Comparison of ENCODE assay signal across 11 mouse cellular contexts in the genomic region with DNA sequence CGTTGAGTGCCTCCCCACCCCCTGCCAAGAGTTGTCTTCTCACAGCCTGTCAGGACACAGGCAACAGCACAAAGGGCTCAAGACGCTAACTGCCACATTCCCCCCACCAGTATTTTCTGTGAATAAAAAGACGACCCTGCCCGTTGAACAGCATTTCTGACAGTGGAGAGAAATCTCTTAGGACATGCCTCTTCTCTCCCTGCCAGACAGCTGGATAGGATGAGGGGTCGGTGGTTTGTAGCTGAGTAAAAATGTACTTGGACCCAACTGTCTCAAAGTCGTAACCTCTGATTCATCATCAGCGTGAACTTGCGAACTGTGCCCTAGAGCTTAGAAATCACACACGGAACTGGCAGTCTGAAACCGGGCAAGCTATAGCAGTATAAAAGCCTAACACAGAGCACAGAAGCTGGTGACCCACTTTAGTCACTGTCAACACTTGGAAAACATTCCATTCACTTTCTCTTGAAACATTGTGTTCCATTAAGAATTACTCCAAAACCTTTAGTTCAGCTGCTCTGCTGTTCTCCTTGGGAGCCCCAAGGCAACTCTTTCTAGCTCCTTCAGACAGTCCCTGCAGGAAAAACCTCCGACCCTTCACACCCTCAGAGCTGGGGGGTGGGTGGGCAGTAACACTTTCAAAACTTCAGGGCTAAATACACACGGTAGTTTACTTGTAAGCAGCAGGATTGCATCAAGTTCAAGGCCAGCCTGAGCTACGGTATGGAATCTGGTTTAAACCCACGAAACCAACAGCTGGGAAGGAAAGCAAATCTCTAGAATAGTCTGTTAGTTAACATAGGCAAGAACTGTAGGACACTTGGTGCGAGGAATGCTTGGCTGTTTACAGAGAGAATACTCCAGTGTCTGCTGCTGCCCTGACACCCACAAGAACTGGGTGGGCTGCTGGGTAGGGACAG. TPM values are rescaled to one million over a fixed set of nuclear protein-coding genes. Genes with fewer than 3 reads are reported as not detected.
DNase-seq lines count a peak whose midpoint lies in the region; ATAC-seq and TF ChIP-seq lines count a peak whose summit lies in the region.
"Had no signal": no experiment of that assay in that cellular context is flagged by ENCODE, and none has a peak within 500 bp of the region (broad histone marks: within the 10 kb centered on the region; RNA-seq: fewer than 3 reads in every experiment).

No protein-coding gene starts in this region.

- no peak for TF ChIP-seq CTCF in kidney, adult 2 months (conservative IDR thresholded peaks at IDR 0.05; ENCODE audit: insufficient read depth, insufficient read length, low read depth, low read length)
- TF ChIP-seq CTCF in lung, postnatal 0 days (IDR thresholded peaks at IDR 0.05): no peak

- no peak for ATAC-seq in embryonic facial prominence, embryonic 14.5 days (ENCODE audit: low read depth)
- ATAC-seq in lung, postnatal 0 days: peak; percentile 63
- ATAC-seq in forebrain, embryonic 16.5 days: no peak

- peak; percentile 91 for TF ChIP-seq EP300 in lung, postnatal 0 days (IDR thresholded peaks at IDR 0.05)

- peak; percentile 32 for DNase-seq in gastrocnemius, postnatal 25 days
- no peak for DNase-seq in gastrocnemius, adult 8-10 months (ENCODE audit: low spot score in 2 of 2)
- no peak for DNase-seq in embryonic facial prominence, embryonic 14.5 days (ENCODE audit: low spot score)
- DNase-seq in kidney, adult 2 months: peak; percentile 56
- peak; percentile 92 for DNase-seq in lung, postnatal 0 days (ENCODE audit: low spot score)
- no peak for DNase-seq in layer of hippocampus, adult 9-10 months (ENCODE audit: low spot score)
- no peak for DNase-seq in left cerebral cortex, adult 18-20 months (ENCODE audit: low spot score in 2 of 2)

- no peak overlapping the region for H3K9ac ChIP-seq in embryonic facial prominence, embryonic 14.5 days (ENCODE audit: low read depth, low read length)
- H3K9ac ChIP-seq in lung, postnatal 0 days (replicated peaks; ENCODE audit: low read depth): no peak overlapping the region
- H3K9ac ChIP-seq in forebrain, embryonic 16.5 days (replicated peaks; ENCODE audit: low read depth, low read length): no peak overlapping the region
- H3K9ac ChIP-seq: midbrain, embryonic 13.5 days had no signal

- H3K27me3 ChIP-seq in embryonic facial prominence, embryonic 14.5 days (replicated peaks; ENCODE audit: control insufficient read depth, insufficient read depth, low read length): no peaks in the 10 kb centered on the region
- H3K27me3 ChIP-seq in kidney, adult 2 months (replicated peaks; ENCODE audit: control insufficient read depth, insufficient read depth, low read length): no peaks in the 10 kb centered on the region
- no peaks in the 10 kb centered on the region for H3K27me3 ChIP-seq in lung, postnatal 0 days (replicated peaks; ENCODE audit: insufficient read depth, low read length)
- H3K27me3 ChIP-seq in forebrain, embryonic 16.5 days (replicated peaks; ENCODE audit: control insufficient read depth, insufficient read depth, low read length): no peaks in the 10 kb centered on the region
- H3K27me3 ChIP-seq: midbrain, embryonic 13.5 days had no signal

- 48% methylated on average over 15 of the region's 15 CpGs for WGBS in embryonic facial prominence, embryonic 14.5 days
- 32% methylated on average over 15 of the region's 15 CpGs for WGBS in kidney, adult 2 months
- 34% methylated on average over 15 of the region's 15 CpGs for WGBS in lung, postnatal 0 days
- WGBS in forebrain, embryonic 16.5 days: 53% methylated on average over 15 of the region's 15 CpGs

- TF ChIP-seq POLR2A in kidney, adult 2 months (IDR thresholded peaks at IDR 0.05; ENCODE audit: low read depth, low read length): no peak

- peak overlapping the region; percentile 69; the same call in 1 of the 2 replicates for H3K4me2 ChIP-seq in embryonic facial prominence, embryonic 14.5 days (ENCODE audit: low read depth, low read length)
- H3K4me2 ChIP-seq in lung, postnatal 0 days (replicated peaks; ENCODE audit: low read depth, low read length): peak overlapping the region; percentile 27; the same call in 1 of the 2 replicates
- no peak overlapping the region for H3K4me2 ChIP-seq in forebrain, embryonic 16.5 days (ENCODE audit: low read length)

- peak overlapping the region; percentile 23; the same call in 1 of the 2 replicates for H3K27ac ChIP-seq in embryonic facial prominence, embryonic 14.5 days (replicated peaks; ENCODE audit: low read depth, low read length)
- peak overlapping the region; percentile 86 for H3K27ac ChIP-seq in kidney, adult 2 months (ENCODE audit: insufficient read depth, low read depth, low read length)
- peak overlapping the region; percentile 93 for H3K27ac ChIP-seq in lung, postnatal 0 days (ENCODE audit: low read length)
- H3K27ac ChIP-seq in forebrain, embryonic 16.5 days (ENCODE audit: low read length): no peak overlapping the region
- H3K27ac ChIP-seq: midbrain, embryonic 13.5 days had no signal

- no peaks in the 10 kb centered on the region for H3K9me3 ChIP-seq in embryonic facial prominence, embryonic 14.5 days (ENCODE audit: control insufficient read depth, low read length)
- no peaks in the 10 kb centered on the region for H3K9me3 ChIP-seq in lung, postnatal 0 days (ENCODE audit: low read length)
- H3K9me3 ChIP-seq in forebrain, embryonic 16.5 days (ENCODE audit: control insufficient read depth, low read length): no peaks in the 10 kb centered on the region
- H3K9me3 ChIP-seq: midbrain, embryonic 13.5 days had no signal

- peaks cover 22% of the 10 kb centered on the region for H3K4me1 ChIP-seq in embryonic facial prominence, embryonic 14.5 days (ENCODE audit: control insufficient read depth, insufficient read depth, low read length)
- H3K4me1 ChIP-seq in kidney, adult 2 months (ENCODE audit: control insufficient read depth, insufficient read depth, low read length): peaks cover 11% of the 10 kb centered on the region; the same call in 1 of the 2 replicates
- H3K4me1 ChIP-seq in lung, postnatal 0 days (ENCODE audit: insufficient read depth, low read depth, low read length): peaks cover 7% of the 10 kb centered on the region; the same call in 1 of the 2 replicates
- H3K4me1 ChIP-seq in forebrain, embryonic 16.5 days (replicated peaks; ENCODE audit: control insufficient read depth, insufficient read depth, low read length): peaks cover 21% of the 10 kb centered on the region

- no peaks in the 10 kb centered on the region for H3K36me3 ChIP-seq in embryonic facial prominence, embryonic 14.5 days (ENCODE audit: control insufficient read depth, insufficient read depth, low read length)
- no peaks in the 10 kb centered on the region for H3K36me3 ChIP-seq in kidney, adult 2 months (ENCODE audit: control insufficient read depth, insufficient read depth, low read length)
- H3K36me3 ChIP-seq in lung, postnatal 0 days (ENCODE audit: insufficient read depth, low read length): no peaks in the 10 kb centered on the region
- H3K36me3 ChIP-seq in forebrain, embryonic 16.5 days (ENCODE audit: control insufficient read depth, insufficient read depth): no peaks in the 10 kb centered on the region
- H3K36me3 ChIP-seq: midbrain, embryonic 13.5 days had no signal

- no peak overlapping the region for H3K4me3 ChIP-seq in embryonic facial prominence, embryonic 14.5 days (ENCODE audit: low read depth, low read length)
- peak overlapping the region; percentile 12 for H3K4me3 ChIP-seq in kidney, adult 2 months (ENCODE audit: insufficient read depth, low read depth, low read length)
- H3K4me3 ChIP-seq in lung, postnatal 0 days (ENCODE audit: low read depth, low read length): peak overlapping the region; percentile 8
- H3K4me3 ChIP-seq in forebrain, embryonic 16.5 days (replicated peaks; ENCODE audit: low read length): no peak overlapping the region
- H3K4me3 ChIP-seq: midbrain, embryonic 13.5 days had no signal

RNA-seq across cellular contexts. Expression of a gene that starts 1.5 kb away (rescaled TPM):
- total RNA-seq in gastrocnemius, postnatal 25 days (2021): 10 to 100 TPM; 11.7 to 13.3 TPM
- total RNA-seq in gastrocnemius, adult 8-10 months (2022): 10 to 100 TPM in 3 of 4 experiments, 1 to 10 TPM in 1; 7.2 to 14.5 (median 11.5) TPM
- 5.4 and 5.6 TPM in 2 replicates for polyA plus RNA-seq in embryonic facial prominence, embryonic 14.5 days (2014; fragmentation: Nextera tagmentation; extraction: Ambion mirVana)
- polyA plus RNA-seq in kidney, adult 2 months (2012; rRNA removed): 60.9 and 74.8 TPM in 2 replicates
- 13.3 and 14.2 TPM in 2 replicates for polyA plus RNA-seq in lung, postnatal 0 days (2015; fragmentation: Nextera tagmentation; extraction: Ambion mirVana)
- total RNA-seq in left cerebral cortex, adult 18-20 months (2021): 10 to 100 TPM; 36.4 to 40.9 TPM
- 1.1 and 1.4 TPM in 2 replicates for polyA plus RNA-seq in forebrain, embryonic 16.5 days (2015; fragmentation: Nextera tagmentation; extraction: Ambion mirVana)

RNA-seq across cellular contexts. Expression of a gene that starts 15.3 kb away (rescaled TPM):
- total RNA-seq in gastrocnemius, postnatal 25 days (2021): under 1 TPM in 1 of 2 experiments, not detected in 1; 0.27 TPM
- total RNA-seq in gastrocnemius, adult 8-10 months (2022): under 1 TPM in 2 of 4 experiments, not detected in 2; 0.18 to 0.24 TPM
- polyA plus RNA-seq in embryonic facial prominence, embryonic 14.5 days (2014; fragmentation: Nextera tagmentation; extraction: Ambion mirVana): not detected in 2 replicates
- not detected in 2 replicates for polyA plus RNA-seq in kidney, adult 2 months (2012; rRNA removed)
- polyA plus RNA-seq in lung, postnatal 0 days (2015; fragmentation: Nextera tagmentation; extraction: Ambion mirVana): not detected in 2 replicates
- under 1 TPM in 1 of 2 experiments, not detected in 1; 0.35 TPM for total RNA-seq in left cerebral cortex, adult 18-20 months (2021)
- polyA plus RNA-seq in forebrain, embryonic 16.5 days (2015; fragmentation: Nextera tagmentation; extraction: Ambion mirVana): not detected in 2 replicates
- total RNA-seq: CH12.LX had no signal
- polyA plus RNA-seq: midbrain, embryonic 13.5 days had no signal

RNA-seq across cellular contexts. Expression of a gene that starts 24.4 kb away (rescaled TPM):
- 100 to 1,000 TPM; 489 to 502 TPM for total RNA-seq in gastrocnemius, postnatal 25 days (2021)
- total RNA-seq in gastrocnemius, adult 8-10 months (2022): 100 to 1,000 TPM; 397 to 462 (median 441) TPM
- 325 and 390 TPM in 2 replicates for polyA plus RNA-seq in embryonic facial prominence, embryonic 14.5 days (2014; fragmentation: Nextera tagmentation; extraction: Ambion mirVana)
- 632 and 646 TPM in 2 replicates for polyA plus RNA-seq in kidney, adult 2 months (2012; rRNA removed)
- 439 and 454 TPM in 2 replicates for polyA plus RNA-seq in lung, postnatal 0 days (2015; fragmentation: Nextera tagmentation; extraction: Ambion mirVana)
- total RNA-seq in left cerebral cortex, adult 18-20 months (2021): 100 to 1,000 TPM; 195 to 198 TPM
- polyA plus RNA-seq in forebrain, embryonic 16.5 days (2015; fragmentation: Nextera tagmentation; extraction: Ambion mirVana): 277 and 297 TPM in 2 replicates

RNA-seq across cellular contexts. Expression of a gene that starts 28.5 kb away (rescaled TPM):
- not detected for total RNA-seq in gastrocnemius, postnatal 25 days (2021)
- total RNA-seq in gastrocnemius, adult 8-10 months (2022): under 1 TPM in 1 of 4 experiments, not detected in 3; 0.56 TPM
- not detected in 2 replicates for polyA plus RNA-seq in embryonic facial prominence, embryonic 14.5 days (2014; fragmentation: Nextera tagmentation; extraction: Ambion mirVana)
- 0.22 and 0.33 TPM in 2 replicates for polyA plus RNA-seq in kidney, adult 2 months (2012; rRNA removed)
- polyA plus RNA-seq in lung, postnatal 0 days (2015; fragmentation: Nextera tagmentation; extraction: Ambion mirVana): not detected in 2 replicates
- total RNA-seq in left cerebral cortex, adult 18-20 months (2021): under 1 TPM in 1 of 2 experiments, not detected in 1; 0.46 TPM
- not detected in 2 replicates for polyA plus RNA-seq in forebrain, embryonic 16.5 days (2015; fragmentation: Nextera tagmentation; extraction: Ambion mirVana)
- total RNA-seq: adrenal gland, adult 18-20 months; CH12.LX had no signal
- polyA plus RNA-seq: midbrain, embryonic 13.5 days had no signal

RNA-seq across cellular contexts. Expression of a gene that starts 39.8 kb away (rescaled TPM):
- total RNA-seq in gastrocnemius, postnatal 25 days (2021): 100 to 1,000 TPM; 126 to 130 TPM
- total RNA-seq in gastrocnemius, adult 8-10 months (2022): 100 to 1,000 TPM; 129 to 149 (median 142) TPM
- polyA plus RNA-seq in embryonic facial prominence, embryonic 14.5 days (2014; fragmentation: Nextera tagmentation; extraction: Ambion mirVana): 242 and 262 TPM in 2 replicates
- polyA plus RNA-seq in kidney, adult 2 months (2012; rRNA removed): 316 and 376 TPM in 2 replicates
- polyA plus RNA-seq in lung, postnatal 0 days (2015; fragmentation: Nextera tagmentation; extraction: Ambion mirVana): 241 and 276 TPM in 2 replicates
- total RNA-seq in left cerebral cortex, adult 18-20 months (2021): 100 to 1,000 TPM; 140 to 146 TPM
- 269 and 282 TPM in 2 replicates for polyA plus RNA-seq in forebrain, embryonic 16.5 days (2015; fragmentation: Nextera tagmentation; extraction: Ambion mirVana)

Comparison
In these comparisons a context has a peak if more than half of its experiments do, and no peak if none do; other contexts are left out.
1. DNase-seq: peak in gastrocnemius, postnatal 25 days (single experiment), kidney, adult 2 months (single experiment) and lung, postnatal 0 days (single experiment); none in gastrocnemius, adult 8-10 months (0 of 2), embryonic facial prominence, embryonic 14.5 days (single experiment), layer of hippocampus, adult 9-10 months (single experiment) and left cerebral cortex, adult 18-20 months (0 of 2).
2. H3K4me3 ChIP-seq: peak in kidney, adult 2 months (single experiment) and lung, postnatal 0 days (single experiment); none in embryonic facial prominence, embryonic 14.5 days (single experiment) and forebrain, embryonic 16.5 days (single experiment).